Mouse (Mus musculus): ENCODE data around the gene Dgkh. TPM values are rescaled to one million over a fixed set of nuclear protein-coding genes. Genes with fewer than 3 reads are reported as not detected.
A peak's percentile ranks its signal among the peaks of the same experiment; 100 is the strongest.
"Not testable (repeated sequence)": the region's sequence is repeated elsewhere in the genome, so short reads cannot be mapped to it uniquely, and the experiment has no call there.

Dgkh gene
- total RNA-seq, 2 experiments from 2014 or later, result 61.0 to 64.8 TPM

GRCm38 (mm10) chr14:78554830-78555229, 177.7 kb downstream of the Dgkh start:
- intact Hi-C loops (cut with DNase I); DNase-seq: not testable (repeated sequence)

GRCm38 (mm10) chr14:78553661-78554060, 178.9 kb downstream of the Dgkh start:
- DNase-seq, result no peak
- intact Hi-C loops (cut with DNase I), result no loop called here

- no peak for DNase-seq
- intact Hi-C loops (cut with DNase I), result no loop called here
Observed at GRCm38 (mm10) chr14:78548807-78549206, 183.8 kb downstream of the Dgkh start.

GRCm38 (mm10) chr14:78541319-78541718, 191.3 kb downstream of the Dgkh start:
- peak; percentile 28 for DNase-seq
- intact Hi-C loops (cut with DNase I), result no loop called here

GRCm38 (mm10) chr14:78539821-78540220, 192.8 kb downstream of the Dgkh start:
- intact Hi-C loops (cut with DNase I), result no loop called here
- no peak for DNase-seq

- intact Hi-C loops (cut with DNase I), result no loop called here
- peak; percentile 17 for DNase-seq
Observed at GRCm38 (mm10) chr14:78538572-78539320, 193.8 kb downstream of the Dgkh start.

- intact Hi-C loops (cut with DNase I), result no loop called here
- peak; percentile 21 for DNase-seq
Observed at GRCm38 (mm10) chr14:78537551-78537950, 195.0 kb downstream of the Dgkh start.

- intact Hi-C loops (cut with DNase I), result no loop called here
- peak; percentile 97 for DNase-seq
Observed at GRCm38 (mm10) chr14:78536281-78537165, 196.1 kb downstream of the Dgkh start, which contains the start of gene Akap11. Gene Akap11 (minus strand): TSS chr14:78536808.

- intact Hi-C loops (cut with DNase I), result no loop called here
- DNase-seq, result no peak
Observed at GRCm38 (mm10) chr14:78535366-78535765, 197.2 kb downstream of the Dgkh start.

- intact Hi-C loops (cut with DNase I), result no loop called here
- no peak for DNase-seq
Observed at GRCm38 (mm10) chr14:78534651-78535050, 197.9 kb downstream of the Dgkh start.

GRCm38 (mm10) chr14:78533701-78534100, 198.9 kb downstream of the Dgkh start:
- DNase-seq, result no peak
- intact Hi-C loops (cut with DNase I), result no loop called here

- no peak for DNase-seq
- intact Hi-C loops (cut with DNase I), result no loop called here
Observed at GRCm38 (mm10) chr14:78532345-78532744, 200.2 kb downstream of the Dgkh start.

- intact Hi-C loops (cut with DNase I), result no loop called here
- no peak for DNase-seq
Observed at GRCm38 (mm10) chr14:78530256-78530655, 202.3 kb downstream of the Dgkh start.

- DNase-seq, result no peak
- intact Hi-C loops (cut with DNase I), result no loop called here
Observed at GRCm38 (mm10) chr14:78528461-78529425, 203.8 kb downstream of the Dgkh start.

- intact Hi-C loops (cut with DNase I), result no loop called here
- DNase-seq, result no peak
Observed at GRCm38 (mm10) chr14:78526907-78527306, 205.7 kb downstream of the Dgkh start.

GRCm38 (mm10) chr14:78526475-78526874, 206.1 kb downstream of the Dgkh start:
- DNase-seq, result no peak
- intact Hi-C loops (cut with DNase I), result no loop called here

- DNase-seq, result peak; percentile 13
- intact Hi-C loops (cut with DNase I), result no loop called here
Observed at GRCm38 (mm10) chr14:78525611-78526457, 206.7 kb downstream of the Dgkh start.

- intact Hi-C loops (cut with DNase I), result no loop called here
- DNase-seq, result no peak
Observed at GRCm38 (mm10) chr14:78525059-78525458, 207.5 kb downstream of the Dgkh start.

- intact Hi-C loops (cut with DNase I), result loop anchor here (10.0 kb wide), 1 partner anchor 84 kb away; no protein-coding TSS in a partner anchor
- peak; percentile 12 for DNase-seq
Observed at GRCm38 (mm10) chr14:78510713-78511112, 221.9 kb downstream of the Dgkh start.
